Mouse (Mus musculus): ENCODE data around the gene Plekha6. TPM values are rescaled to one million over a fixed set of nuclear protein-coding genes. Genes with fewer than 3 reads are reported as not detected.
"Not testable (repeated sequence)": the region's sequence is repeated elsewhere in the genome, so short reads cannot be mapped to it uniquely, and the experiment has no call there.

Plekha6 gene
- polyA plus RNA-seq, 1 experiment from 2014 or later: 23.4 TPM

DNA sequence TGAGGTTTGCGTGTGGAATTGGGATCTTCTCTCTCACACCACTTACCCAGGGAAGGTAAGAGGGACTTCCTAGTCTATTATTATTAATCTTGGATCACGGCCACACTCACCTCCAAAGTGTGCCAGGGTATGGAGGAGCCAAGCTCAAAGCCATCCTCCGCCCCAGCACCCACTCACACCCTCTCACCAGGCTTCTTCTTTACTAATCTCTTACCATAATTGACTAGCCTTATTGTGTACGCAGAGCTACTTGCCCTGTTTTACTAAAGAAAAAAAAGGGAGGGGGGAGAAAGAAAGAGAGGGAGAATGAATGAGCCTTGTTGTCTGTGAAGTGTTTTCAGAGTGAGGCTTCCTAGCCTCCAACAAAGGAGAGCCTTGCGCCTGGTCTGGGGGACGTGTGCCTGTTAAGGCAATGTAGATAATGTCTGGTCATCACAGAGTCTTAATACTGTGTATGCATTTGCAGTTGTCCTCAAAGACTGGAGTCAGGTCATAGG, 164.3 kb downstream of the Plekha6 start:
- Histone ChIP-seq H3K27ac (no peak overlapping the region), H3K27me3 (replicated peaks) (no peaks in the 10 kb centered on the region), H3K4me3 (no peak overlapping the region), H3K4me2 (no peak overlapping the region), H3K9me3 (no peaks in the 10 kb centered on the region), H3K36me3 (replicated peaks) (no peaks in the 10 kb centered on the region), H3K4me1 (peaks cover 32% of the 10 kb centered on the region), H3K9ac (no peak overlapping the region)
- no peak for ATAC-seq (replicated peaks)
- 44% methylated on average over 6 of the region's 6 CpGs for WGBS

DNA sequence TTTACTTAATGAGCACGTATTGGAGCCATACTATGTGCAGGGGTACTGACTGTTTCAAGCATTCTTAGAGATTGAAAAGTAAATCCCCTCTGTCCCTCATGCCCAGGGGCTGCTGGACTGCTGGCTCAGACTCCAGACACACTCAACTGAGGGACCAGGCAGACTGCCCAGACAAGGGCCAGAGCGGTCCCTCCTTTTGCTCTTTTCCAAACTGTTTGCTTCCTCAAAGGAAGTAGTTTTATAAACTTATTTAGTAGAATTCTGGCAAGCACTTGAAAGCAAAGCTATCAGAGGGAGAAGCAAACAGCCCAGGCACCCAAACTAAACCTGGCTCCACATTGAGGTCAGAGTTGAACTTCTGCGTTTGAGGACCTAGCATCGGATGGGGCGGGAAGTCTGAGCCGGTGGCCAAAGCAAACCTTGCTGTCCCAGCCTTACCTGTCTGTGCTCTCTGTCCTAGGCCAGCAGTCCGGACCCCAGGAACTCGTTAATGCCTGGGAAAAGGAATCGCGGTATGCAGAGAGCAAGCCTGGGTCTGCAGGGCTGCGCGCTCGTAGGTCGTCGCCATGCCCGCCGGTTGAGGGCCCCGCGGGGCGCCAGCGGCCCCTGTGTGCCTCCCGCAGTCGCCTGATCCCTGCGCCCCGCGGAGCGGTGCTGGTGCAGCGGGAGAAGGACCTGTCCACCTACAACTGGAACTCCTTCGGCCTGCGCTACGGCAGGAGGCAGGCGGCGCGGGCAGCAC, 165.1 kb downstream of the Plekha6 start:
- peak overlapping the region; percentile 23 for H3K4me3 ChIP-seq
- no peaks in the 10 kb centered on the region for H3K36me3 ChIP-seq (replicated peaks)
- ATAC-seq (replicated peaks): no peak
- H3K9me3 ChIP-seq: no peaks in the 10 kb centered on the region
- H3K4me1 ChIP-seq: peaks cover 32% of the 10 kb centered on the region
- 8% methylated on average over 34 of the region's 34 CpGs for WGBS
- peak overlapping the region; percentile 11; the same call in 1 of the 2 replicates for H3K9ac ChIP-seq
- no peak overlapping the region for H3K27ac ChIP-seq
- H3K4me2 ChIP-seq: peak overlapping the region; percentile 48
- no peaks in the 10 kb centered on the region for H3K27me3 ChIP-seq (replicated peaks)

DNA sequence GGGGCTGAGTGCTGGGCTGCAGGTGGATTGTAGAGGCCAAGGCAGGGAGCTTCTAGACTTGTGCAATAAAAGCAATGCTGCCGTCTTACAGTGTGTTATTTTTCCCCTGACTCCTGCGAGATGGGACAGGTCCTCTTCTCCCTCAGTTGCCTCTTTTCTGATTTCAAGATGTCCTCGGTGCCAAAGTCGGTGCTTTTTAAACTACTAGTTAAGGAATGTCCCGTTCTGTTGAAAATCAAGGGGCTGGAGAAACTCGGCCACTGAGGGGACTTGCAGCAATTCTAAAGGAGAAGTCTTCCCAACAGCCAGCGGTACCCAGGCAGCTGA, 165.6 kb downstream of the Plekha6 start:
- Histone ChIP-seq H3K27me3 (replicated peaks) (no peaks in the 10 kb centered on the region), H3K4me1 (peaks cover 32% of the 10 kb centered on the region), H3K9me3 (no peaks in the 10 kb centered on the region), H3K4me2 (peak overlapping the region; percentile 48), H3K27ac (no peak overlapping the region), H3K9ac (no peak overlapping the region), H3K4me3 (peak overlapping the region; percentile 23), H3K36me3 (replicated peaks) (no peaks in the 10 kb centered on the region)
- WGBS: 21% methylated on average over 7 of the region's 7 CpGs
- no peak for ATAC-seq (replicated peaks)

DNA sequence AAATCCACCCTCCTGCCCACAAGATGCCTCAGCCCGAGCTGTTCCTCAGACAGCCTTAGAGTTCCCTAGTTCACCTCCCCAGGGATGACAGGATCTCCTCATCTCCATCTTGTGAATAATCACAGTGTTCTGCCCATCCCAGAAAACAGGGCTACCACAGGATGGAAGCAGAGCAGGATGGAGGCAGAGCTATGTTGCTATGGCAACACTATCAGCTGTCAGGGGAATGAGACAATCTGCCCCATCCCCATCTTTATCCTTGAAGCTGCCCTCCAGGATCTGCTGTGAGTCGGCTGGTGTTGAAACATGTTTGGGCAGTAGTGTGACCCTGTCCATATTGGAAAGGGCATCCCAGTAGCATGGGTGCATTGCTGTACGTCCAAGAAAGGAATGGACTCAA, 167.1 kb downstream of the Plekha6 start:
- Histone ChIP-seq H3K9ac (no peak overlapping the region), H3K36me3 (replicated peaks) (no peaks in the 10 kb centered on the region), H3K4me3 (no peak overlapping the region), H3K4me1 (peaks cover 32% of the 10 kb centered on the region), H3K27me3 (replicated peaks) (no peaks in the 10 kb centered on the region), H3K27ac (peak overlapping the region; percentile 52), H3K9me3 (no peaks in the 10 kb centered on the region), H3K4me2 (peak overlapping the region; percentile 1; the same call in 1 of the 2 replicates)
- ATAC-seq (replicated peaks): peak; percentile 84
- 23% methylated on average over 3 of the region's 3 CpGs for WGBS

DNA sequence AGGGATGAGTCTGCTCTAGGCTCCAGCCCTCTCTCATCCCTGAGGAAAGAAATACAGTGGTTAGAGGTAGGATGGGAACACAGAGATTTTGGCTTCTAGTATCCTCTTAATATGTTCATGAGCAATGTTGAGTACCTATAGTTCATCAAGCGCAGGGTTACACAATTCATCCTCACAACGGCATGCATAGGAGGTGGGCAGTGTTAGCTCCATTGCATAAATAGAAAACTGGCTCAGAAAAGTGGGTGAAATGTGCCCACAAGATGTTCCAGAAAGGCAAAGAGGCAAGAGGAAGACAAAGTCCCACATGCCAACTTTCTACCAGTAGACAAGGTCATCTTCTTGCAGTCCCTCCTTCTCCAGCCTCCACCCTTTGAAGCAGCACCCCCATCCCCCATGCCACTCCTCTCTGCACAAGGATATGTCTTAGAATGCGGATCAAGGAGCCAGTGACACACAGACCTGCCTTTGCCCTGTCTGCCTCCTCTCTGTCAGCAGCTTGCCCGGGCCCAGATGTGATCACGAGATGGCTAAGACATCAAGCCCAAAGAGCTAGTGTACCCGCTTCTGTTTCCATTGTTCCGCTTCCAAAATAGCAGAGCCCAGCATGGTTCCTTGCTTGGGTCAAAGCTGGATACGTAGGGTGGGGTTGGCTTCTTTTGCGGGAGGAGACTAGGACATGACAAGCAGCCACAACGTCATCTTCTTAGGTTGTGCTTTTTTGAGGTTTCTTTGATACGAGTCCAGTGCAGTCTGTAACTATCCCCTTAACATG, 168.8 kb downstream of the Plekha6 start:
- no peak overlapping the region for H3K9ac ChIP-seq
- no peak for ATAC-seq (replicated peaks)
- no peaks in the 10 kb centered on the region for H3K27me3 ChIP-seq (replicated peaks)
- no peaks in the 10 kb centered on the region for H3K9me3 ChIP-seq
- H3K36me3 ChIP-seq (replicated peaks): no peaks in the 10 kb centered on the region
- H3K4me3 ChIP-seq: no peak overlapping the region
- peaks cover 32% of the 10 kb centered on the region for H3K4me1 ChIP-seq
- H3K27ac ChIP-seq: no peak overlapping the region
- 89% methylated on average over 11 of the region's 11 CpGs for WGBS
- H3K4me2 ChIP-seq: no peak overlapping the region

DNA sequence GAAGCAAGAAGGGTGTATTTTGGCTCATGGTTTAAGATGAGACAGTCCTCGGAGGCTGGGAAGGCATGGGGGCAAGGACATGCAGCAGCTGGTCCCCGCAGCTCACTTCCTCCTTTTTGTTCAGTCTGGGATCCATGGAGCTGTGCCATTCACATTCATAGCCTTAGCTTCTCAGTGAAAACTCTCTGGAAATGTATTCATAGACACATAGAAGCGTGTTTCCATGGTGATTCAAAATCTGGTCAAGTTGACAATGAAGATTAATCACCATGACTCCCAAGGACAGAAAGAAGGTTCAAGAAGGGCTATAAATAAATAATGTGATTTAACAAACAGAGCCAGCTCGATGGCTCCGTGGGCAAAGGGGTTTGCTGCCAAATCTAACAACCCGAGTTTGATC, 169.9 kb downstream of the Plekha6 start:
- WGBS: 32% methylated on average over 6 of the region's 6 CpGs
- Histone ChIP-seq H3K4me3 (no peak overlapping the region), H3K9me3 (no peaks in the 10 kb centered on the region), H3K4me1 (peaks cover 23% of the 10 kb centered on the region), H3K4me2 (no peak overlapping the region), H3K27me3 (replicated peaks) (no peaks in the 10 kb centered on the region), H3K36me3 (replicated peaks) (no peaks in the 10 kb centered on the region), H3K9ac (no peak overlapping the region), H3K27ac (no peak overlapping the region)
- ATAC-seq (replicated peaks): no peak

DNA sequence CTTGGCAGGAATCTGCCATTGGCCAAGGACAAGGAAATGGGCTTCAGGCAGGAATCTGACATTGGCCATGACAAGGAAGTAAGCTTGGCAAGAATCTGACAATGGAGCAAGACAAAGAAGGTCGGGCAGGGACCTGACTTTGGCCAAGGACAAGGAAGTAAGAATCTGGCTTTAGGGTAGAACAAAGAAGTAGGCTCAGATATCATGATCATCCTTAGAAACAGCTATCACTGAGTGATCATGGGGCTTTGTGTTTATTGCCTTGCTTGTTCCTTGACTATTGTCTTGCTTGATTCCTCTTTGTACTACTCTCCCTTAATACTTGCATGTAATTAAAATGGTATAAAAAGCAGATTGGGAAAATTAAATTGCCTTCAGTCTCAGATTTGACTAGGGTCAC, 176.4 kb downstream of the Plekha6 start:
- not testable (repeated sequence) for H3K4me2 ChIP-seq; H3K27me3 ChIP-seq (replicated peaks); H3K4me1 ChIP-seq; H3K4me3 ChIP-seq; H3K36me3 ChIP-seq (replicated peaks); H3K27ac ChIP-seq; H3K9me3 ChIP-seq; H3K9ac ChIP-seq; ATAC-seq (replicated peaks)
- 67% methylated on average over 1 of the region's 1 CpGs for WGBS

DNA sequence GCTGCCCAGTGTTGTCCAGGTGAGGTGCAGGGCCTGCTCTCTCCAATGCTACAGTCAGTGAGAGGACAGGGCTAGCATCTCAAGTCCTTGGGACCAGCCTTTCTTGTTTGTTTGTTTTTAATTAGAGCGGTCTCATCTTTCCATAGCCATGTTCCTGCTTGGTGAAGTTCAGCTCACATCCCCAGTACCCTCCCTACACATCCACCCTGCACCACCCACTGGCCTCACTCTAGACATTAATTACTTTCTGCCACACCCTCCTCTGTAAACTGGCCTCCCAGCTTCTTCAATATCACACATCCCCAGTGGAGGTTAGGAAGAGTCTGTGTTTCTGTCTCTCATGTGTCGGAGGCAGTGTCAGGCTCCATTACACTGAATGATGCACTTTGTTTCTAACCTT, 180.3 kb downstream of the Plekha6 start:
- ATAC-seq (replicated peaks): no peak
- Histone ChIP-seq H3K4me1 (no peaks in the 10 kb centered on the region), H3K27ac (no peak overlapping the region), H3K4me2 (no peak overlapping the region), H3K27me3 (replicated peaks) (no peaks in the 10 kb centered on the region), H3K9ac (no peak overlapping the region), H3K9me3 (no peaks in the 10 kb centered on the region), H3K4me3 (no peak overlapping the region), H3K36me3 (replicated peaks) (no peaks in the 10 kb centered on the region)
- WGBS: 91% methylated on average over 2 of the region's 2 CpGs

DNA sequence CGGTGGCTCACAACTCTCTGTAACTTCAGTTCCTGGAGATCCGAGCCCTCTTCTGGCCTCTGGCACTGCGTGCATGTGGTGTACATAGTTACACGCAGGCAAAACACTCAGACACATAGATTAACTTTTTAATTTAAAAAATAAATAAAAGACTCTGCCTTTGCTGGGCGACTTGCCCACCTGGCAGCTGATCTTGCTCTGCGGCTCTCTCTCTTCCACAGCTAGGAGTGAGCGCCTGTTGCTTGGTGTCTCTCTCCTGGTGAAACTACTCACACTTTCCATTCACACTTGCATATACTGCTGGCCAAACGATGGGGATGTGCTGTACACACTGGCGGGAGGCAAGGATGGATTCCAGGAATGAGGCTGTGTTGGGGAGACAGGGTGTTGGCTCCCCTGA, 182.5 kb downstream of the Plekha6 start:
- Histone ChIP-seq H3K4me2 (no peak overlapping the region), H3K4me1 (peaks cover 4% of the 10 kb centered on the region; the same call in 1 of the 2 replicates), H3K4me3 (no peak overlapping the region), H3K27me3 (replicated peaks) (no peaks in the 10 kb centered on the region), H3K27ac (no peak overlapping the region), H3K36me3 (replicated peaks) (no peaks in the 10 kb centered on the region), H3K9ac (no peak overlapping the region), H3K9me3 (no peaks in the 10 kb centered on the region)
- no peak for ATAC-seq (replicated peaks)
- 85% methylated on average over 9 of the region's 9 CpGs for WGBS

DNA sequence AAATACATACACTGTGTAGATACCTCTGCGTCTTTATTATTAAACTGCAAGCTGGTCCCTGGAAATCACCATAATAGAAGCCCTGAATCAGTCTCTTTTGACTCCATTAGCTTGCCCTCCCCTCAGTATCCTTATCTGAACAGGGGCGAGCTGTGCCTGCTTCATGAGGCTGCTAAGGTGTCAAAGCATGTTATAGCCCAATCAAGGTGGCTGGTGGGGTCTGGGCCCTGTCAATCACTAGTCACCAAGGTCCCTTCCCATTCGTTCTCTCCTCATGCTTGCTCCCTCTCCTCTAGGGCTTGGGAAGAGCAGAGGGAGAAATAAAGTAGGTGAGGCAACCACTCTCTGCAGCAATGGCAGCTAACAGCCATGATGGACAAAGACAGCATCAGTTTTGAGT, 183.2 kb downstream of the Plekha6 start:
- H3K9me3 ChIP-seq: no peaks in the 10 kb centered on the region
- ATAC-seq (replicated peaks): no peak
- no peak overlapping the region for H3K4me3 ChIP-seq
- H3K4me1 ChIP-seq: peaks cover 11% of the 10 kb centered on the region
- H3K9ac ChIP-seq: no peak overlapping the region; the same call in 1 of the 2 replicates
- no peak overlapping the region for H3K4me2 ChIP-seq
- no peaks in the 10 kb centered on the region for H3K36me3 ChIP-seq (replicated peaks)
- no peak overlapping the region for H3K27ac ChIP-seq
- no peaks in the 10 kb centered on the region for H3K27me3 ChIP-seq (replicated peaks)
- 76% methylated on average over 3 of the region's 3 CpGs for WGBS

DNA sequence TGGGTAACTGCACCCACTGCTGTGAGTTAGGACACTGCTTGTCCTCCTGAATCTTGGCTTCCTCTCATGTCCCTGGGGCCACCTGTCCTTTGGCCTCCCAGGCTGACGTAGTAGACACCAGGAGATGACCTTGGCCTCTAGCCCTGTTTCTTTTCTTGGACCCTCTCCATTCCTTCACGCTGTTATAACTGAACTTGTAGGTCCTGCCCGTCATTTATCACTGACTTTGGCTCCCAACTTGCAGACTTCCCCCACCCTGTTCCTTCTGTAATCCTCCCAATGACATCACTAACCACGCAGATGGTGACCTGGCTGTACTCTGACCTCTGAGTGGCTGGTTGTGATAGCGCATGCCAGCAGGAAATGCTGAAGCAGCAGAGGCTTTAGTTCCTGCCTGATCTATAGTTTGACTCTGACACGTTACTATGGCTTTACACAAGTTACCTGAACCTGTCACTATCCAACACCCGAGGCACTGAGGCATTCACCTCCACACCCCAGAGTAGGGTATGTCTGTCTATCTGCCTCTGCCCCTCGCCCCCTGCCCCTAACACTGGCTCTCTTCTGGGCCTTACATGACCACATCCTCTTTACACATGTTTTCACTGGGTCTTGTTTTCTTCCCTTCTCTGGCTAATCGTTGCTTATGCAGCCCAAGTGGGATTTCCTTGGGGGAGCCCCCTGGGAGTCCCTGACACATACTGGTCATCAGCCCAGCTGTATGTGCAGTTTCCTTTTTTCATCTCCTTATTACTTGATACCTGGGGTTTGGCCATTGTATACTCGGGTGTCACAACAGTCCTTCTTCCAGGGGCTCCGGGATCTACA, 183.9 kb downstream of the Plekha6 start:
- H3K4me3 ChIP-seq: no peak overlapping the region
- no peak for ATAC-seq (replicated peaks)
- H3K27me3 ChIP-seq (replicated peaks): no peaks in the 10 kb centered on the region
- no peaks in the 10 kb centered on the region for H3K9me3 ChIP-seq
- peaks cover 11% of the 10 kb centered on the region for H3K4me1 ChIP-seq
- WGBS: 85% methylated on average over 11 of the region's 11 CpGs
- no peak overlapping the region for H3K27ac ChIP-seq
- no peak overlapping the region for H3K9ac ChIP-seq
- H3K4me2 ChIP-seq: no peak overlapping the region
- no peaks in the 10 kb centered on the region for H3K36me3 ChIP-seq (replicated peaks)

DNA sequence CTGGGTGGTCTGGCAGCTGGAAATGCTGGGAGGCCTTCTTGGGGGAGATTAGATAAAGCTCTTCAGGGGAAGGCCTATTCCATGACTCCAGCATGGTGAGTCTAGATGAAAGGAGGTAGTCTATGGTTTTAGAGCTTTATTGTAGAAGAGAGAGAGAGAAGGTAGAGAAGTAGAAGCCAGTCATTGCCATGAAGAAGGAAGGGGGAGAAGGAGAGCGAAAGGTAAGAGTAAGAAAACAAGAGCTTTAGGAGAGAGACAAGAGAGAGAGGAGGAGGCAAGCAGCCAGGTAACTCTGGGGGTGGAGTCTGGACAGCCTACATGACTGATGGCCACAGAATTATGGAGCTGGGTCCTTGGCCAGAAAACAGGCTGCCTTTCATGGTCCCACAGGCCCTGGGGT, 186.2 kb downstream of the Plekha6 start, which contains the start of gene Ren1:
Gene Ren1, plus strand, starts transcription at position 301 of the 400 bp plus-strand sequence.
- ATAC-seq (replicated peaks): no peak
- Histone ChIP-seq H3K4me2 (no peak within 1 kb of the TSS), H3K27ac (no peak within 1 kb of the TSS), H3K4me3 (no peak within 1 kb of the TSS), H3K9ac (no peak within 1 kb of the TSS), H3K4me1 (peaks cover 14% of the 10 kb centered on the region), H3K27me3 (replicated peaks) (no peaks in the 10 kb centered on the region), H3K36me3 (replicated peaks) (no peaks in the 10 kb centered on the region), H3K9me3 (no peaks in the 10 kb centered on the region)
- 86% methylated on average over 1 of the region's 1 CpGs for WGBS
